Mouse (Mus musculus) T-cell, adult 2 months (primary cell): ENCODE data around the gene Hoxa2.
A peak's percentile ranks its signal among the peaks of the same experiment; 100 is the strongest.

ENCODE experiments used
- DNase-seq: peaks from one replicate; pipeline ENCODE4 v3.0.0; 2022; ENCODE audit warnings: low spot score

Hoxa2 gene

GRCm38 (mm10) chr6:52164051-52164625 lies 493 bp downstream of the Hoxa2 start:
- no peak for DNase-seq

GRCm38 (mm10) chr6:52163366-52164031 lies 1.1 kb downstream of the Hoxa2 start:
- no peak for DNase-seq

- no peak for DNase-seq
These were observed 1.8 kb downstream of the Hoxa2 start for GRCm38 (mm10) chr6:52162611-52163365.

GRCm38 (mm10) chr6:52162093-52162380 lies 2.6 kb downstream of the Hoxa2 start:
- no peak for DNase-seq

DNA sequence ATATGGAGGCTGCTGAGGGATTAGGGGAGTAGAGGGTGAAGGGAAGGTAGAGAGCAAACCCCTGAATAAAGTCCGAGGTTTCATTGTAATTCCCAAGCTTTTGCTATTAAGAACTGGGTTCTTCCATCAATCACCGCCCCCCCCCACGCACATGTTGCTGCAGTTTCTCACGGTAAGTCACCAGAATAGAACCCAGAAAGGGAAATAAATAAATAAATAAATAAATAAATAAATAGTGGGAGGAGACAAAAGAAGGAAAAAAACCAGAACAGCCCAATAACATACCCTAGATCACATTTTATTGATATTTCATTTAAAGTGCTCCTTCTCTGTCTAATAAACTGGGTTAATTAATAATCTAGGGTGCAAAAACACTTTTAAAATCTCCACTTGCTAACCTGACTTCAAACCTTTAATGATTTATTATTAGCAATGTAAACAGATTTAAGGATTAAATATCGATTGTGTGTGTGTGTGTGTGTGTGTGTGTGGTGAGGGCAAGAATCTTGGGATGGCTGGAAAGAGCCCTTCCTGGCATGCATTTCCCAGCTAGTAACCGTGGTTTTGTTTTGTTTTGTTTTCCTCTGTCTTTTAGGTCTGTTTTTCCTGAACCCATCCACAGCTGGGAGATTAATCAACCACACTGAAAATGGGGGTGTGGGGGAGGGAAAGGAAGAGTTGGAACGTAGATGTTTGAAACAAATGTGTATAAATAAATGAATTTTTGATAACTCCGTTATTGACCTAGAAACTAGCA lies 3.1 kb downstream of the Hoxa2 start:
- no peak for DNase-seq

DNA sequence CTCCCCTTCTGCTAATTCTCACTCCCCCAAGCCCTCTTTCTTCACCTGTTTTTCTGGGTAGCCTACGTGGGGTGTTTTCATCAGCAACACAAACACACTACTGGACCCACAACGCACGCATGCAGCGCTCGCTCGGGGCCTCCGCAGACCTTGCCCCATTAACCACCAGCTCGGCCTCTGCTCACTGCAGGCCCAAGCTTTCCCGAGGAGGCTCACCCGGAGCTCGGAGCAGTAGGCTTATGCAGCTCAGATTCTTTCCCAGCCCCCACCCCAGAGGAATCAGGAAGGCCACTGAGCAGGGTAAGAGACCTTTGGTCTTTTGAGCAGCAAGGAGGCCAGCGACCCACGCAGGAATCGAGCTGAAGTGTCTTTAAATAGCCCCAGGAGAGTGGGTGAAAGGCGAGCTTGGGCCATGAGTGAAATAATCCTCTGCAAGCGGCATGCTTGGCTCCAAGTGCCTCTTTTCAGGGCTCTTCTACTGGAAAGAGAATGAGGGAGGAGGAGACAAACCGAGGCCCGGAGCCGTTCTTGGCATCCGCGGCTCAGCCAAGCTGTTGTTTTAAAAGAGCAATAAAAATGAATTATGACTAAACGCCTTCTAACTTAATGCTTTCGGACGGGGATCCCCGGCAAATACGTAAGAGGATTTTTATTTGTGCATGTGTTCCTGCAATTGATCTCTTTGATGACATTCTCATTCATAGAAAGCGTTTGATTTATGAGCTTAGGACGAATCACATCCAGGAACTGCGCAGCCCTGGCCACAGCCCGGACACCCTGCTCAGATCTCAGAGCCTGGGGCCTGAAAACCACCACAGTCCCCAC lies 3.9 kb downstream of the Hoxa2 start:
- no peak for DNase-seq

GRCm38 (mm10) chr6:52159979-52160378 lies 4.7 kb downstream of the Hoxa2 start:
- no peak for DNase-seq

DNA sequence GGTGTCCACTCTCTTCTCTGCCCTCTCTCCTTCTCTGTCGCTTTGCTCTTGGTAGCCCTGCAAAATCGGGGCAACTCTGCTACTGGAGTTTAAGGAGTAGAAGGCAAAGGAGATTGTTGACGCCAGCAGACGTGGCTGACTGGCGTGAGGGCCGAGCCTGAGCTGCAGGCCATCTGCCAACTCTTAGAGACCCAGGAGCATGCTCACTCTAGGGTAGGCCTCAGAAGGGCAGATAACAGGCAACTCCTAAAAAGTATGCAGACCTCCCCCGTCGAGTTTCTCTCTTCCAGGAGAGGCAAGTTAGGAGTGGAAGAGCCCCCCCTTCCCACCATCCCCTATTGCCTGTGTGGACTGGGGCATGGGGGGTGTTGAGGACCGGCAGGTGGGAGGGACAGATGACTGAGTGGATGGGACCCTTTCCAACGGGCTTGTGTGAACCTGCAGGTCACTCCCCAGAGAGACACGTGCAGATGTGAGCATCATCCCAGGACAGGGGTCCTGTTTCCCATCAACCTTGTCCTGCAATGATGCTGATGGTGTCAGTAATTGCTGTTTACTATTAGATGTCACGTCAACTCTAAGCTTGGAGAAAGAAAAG lies 5.4 kb downstream of the Hoxa2 start:
- DNase-seq = no peak

GRCm38 (mm10) chr6:52158276-52159051 lies 6.2 kb downstream of the Hoxa2 start, which contains the start of gene Hoxa1:
Hoxa1 (minus strand) TSS chr6:52158317.
- peak; percentile 59 for DNase-seq

- no peak for DNase-seq
These were observed 7.0 kb downstream of the Hoxa2 start for GRCm38 (mm10) chr6:52157466-52158275.

GRCm38 (mm10) chr6:52156551-52157200 lies 8.0 kb downstream of the Hoxa2 start:
- DNase-seq = no peak

- DNase-seq = no peak
These were observed 9.2 kb downstream of the Hoxa2 start for GRCm38 (mm10) chr6:52155471-52155870.

DNA sequence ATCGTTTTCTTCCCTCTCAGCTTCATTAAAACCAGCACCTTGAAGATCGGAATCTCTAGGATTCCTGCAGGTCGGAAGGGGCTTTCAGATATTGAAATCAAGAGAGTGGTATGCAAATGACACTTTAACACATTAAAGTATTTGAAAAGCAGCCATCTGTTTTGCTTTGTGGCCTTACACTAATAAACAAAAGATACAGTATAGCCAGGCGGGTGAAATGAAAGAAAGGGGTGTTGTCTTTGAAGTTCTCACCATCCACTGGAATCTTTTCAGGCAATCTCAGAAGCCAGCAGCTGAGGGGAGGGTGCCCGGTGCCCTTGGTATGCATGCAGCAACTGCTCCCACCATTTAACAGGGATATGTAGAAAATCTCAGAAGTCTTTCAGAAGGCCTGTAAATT lies 10.6 kb downstream of the Hoxa2 start:
- no peak for DNase-seq

GRCm38 (mm10) chr6:52153270-52153669 lies 11.4 kb downstream of the Hoxa2 start:
- DNase-seq = no peak

GRCm38 (mm10) chr6:52152226-52153193 lies 12.1 kb downstream of the Hoxa2 start:
- no peak for DNase-seq

DNA sequence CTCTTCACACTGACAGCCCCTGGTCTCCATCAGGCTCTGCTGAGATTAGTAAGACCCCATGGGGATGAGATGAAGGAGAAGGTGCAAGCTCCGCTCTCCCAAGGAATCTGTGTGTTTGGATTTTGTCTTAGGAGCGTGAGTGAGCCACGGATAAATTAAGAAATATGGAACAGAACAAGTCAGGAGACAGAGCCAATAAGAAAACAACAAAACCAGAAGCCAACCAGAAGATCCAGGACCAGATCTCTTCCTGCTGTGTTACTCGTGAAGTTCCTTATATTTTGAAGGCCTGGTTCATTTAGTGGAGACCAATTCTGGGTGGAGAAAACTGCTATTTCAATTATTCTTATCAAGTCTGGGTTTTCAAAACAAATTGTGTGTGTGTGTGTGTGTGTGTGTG lies 13.1 kb downstream of the Hoxa2 start:
- no peak for DNase-seq

DNA sequence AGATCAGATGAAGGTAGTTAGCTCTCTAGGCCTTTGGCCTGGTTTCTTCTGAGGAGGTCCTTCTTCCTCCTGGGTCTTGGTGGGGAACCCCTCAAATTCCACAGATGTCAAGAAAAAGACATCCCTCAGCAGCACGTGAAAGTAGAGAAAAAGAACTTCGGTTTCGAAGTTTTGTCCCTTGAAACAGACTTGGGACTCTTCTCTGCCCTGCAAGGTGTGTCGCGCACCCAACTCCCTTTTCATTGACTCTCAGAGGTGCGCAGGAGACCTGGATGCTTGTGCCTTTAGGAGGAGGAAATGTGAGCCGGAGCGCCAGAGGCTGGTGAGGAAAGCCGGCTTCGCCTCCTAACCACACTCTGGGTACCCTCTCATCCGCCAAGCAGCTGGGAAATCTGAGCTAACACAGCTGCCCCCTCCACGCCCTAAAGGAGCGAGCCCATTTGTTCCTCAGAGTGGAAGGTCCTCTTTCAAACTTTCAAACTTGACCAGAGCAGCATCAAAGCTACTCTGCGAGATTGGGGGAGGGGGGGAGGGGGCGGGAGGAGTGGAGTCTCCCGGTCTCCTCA lies 14.1 kb downstream of the Hoxa2 start:
- no peak for DNase-seq

DNA sequence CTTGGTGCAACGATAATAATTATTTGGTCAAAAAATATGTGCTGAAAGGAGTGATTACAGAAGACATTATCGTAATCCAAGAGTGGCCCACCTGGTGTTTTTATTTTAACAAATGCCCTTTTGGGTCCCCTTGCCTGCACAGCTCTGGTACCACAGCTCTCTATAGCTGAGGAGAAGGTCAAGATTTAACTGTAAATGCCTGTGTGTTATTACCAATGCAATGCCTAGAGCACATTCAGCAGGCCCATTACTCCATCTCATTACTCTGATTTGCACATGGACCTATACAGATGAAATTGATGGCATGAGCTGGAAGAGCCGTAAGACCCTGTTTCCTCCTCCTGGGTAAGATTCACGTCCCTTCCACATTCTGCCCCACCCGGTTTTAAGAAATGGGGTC lies 25.5 kb downstream of the Hoxa2 start:
- DNase-seq = no peak
